Mouse (Mus musculus) cerebellum, postnatal 14 days (tissue): ENCODE results near the gene 1700015G11Rik.

Experiments used
- DNase-seq, 2 experiments: peaks; one replicate each; pipeline ENCODE4 v3.0.0; 2021; ENCODE audit warnings: mixed read lengths in 2 of 2

1700015G11Rik gene

GRCm38 (mm10) chr7:52015628-52016027 lies at the start of gene 1700015G11Rik:
Gene 1700015G11Rik, minus strand, starts transcription at chr7:52015728.
- no peak for DNase-seq

GRCm38 (mm10) chr7:52056954-52057353 lies 41.4 kb upstream of the 1700015G11Rik start:
- no peak for DNase-seq

GRCm38 (mm10) chr7:52056274-52056673 lies 40.7 kb upstream of the 1700015G11Rik start:
- no peak for DNase-seq

GRCm38 (mm10) chr7:52055831-52056230 lies 40.3 kb upstream of the 1700015G11Rik start:
- DNase-seq: no peak

- peak; percentile 68 to 71 for DNase-seq
These were observed 22.4 kb upstream of the 1700015G11Rik start for GRCm38 (mm10) chr7:52037600-52038582.

GRCm38 (mm10) chr7:52024050-52024626 lies 8.6 kb upstream of the 1700015G11Rik start:
- DNase-seq: no peak

GRCm38 (mm10) chr7:52022039-52022438 lies 6.5 kb upstream of the 1700015G11Rik start:
- DNase-seq: no peak

GRCm38 (mm10) chr7:52015180-52015579 lies 348 bp downstream of the 1700015G11Rik start:
- no peak for DNase-seq

- DNase-seq: no peak
These were observed 2.1 kb downstream of the 1700015G11Rik start for GRCm38 (mm10) chr7:52013457-52013856.

- DNase-seq: peak in 1 of 2 experiments; percentile 7
These were observed 8.4 kb downstream of the 1700015G11Rik start for GRCm38 (mm10) chr7:52007138-52007537.

- DNase-seq: no peak
These were observed 9.3 kb downstream of the 1700015G11Rik start for GRCm38 (mm10) chr7:52006296-52006630.

- peak; percentile 96 for DNase-seq
These were observed 9.8 kb downstream of the 1700015G11Rik start, which contains the start of gene Svip for GRCm38 (mm10) chr7:52005511-52006295. Gene Svip, minus strand, starts transcription at chr7:52006018.

GRCm38 (mm10) chr7:51991020-51991419 lies 24.5 kb downstream of the 1700015G11Rik start:
- no peak for DNase-seq

GRCm38 (mm10) chr7:51986909-51987308 lies 28.6 kb downstream of the 1700015G11Rik start:
- no peak for DNase-seq

- no peak for DNase-seq
These were observed 29.8 kb downstream of the 1700015G11Rik start for GRCm38 (mm10) chr7:51985763-51986162.

GRCm38 (mm10) chr7:51982303-51982702 lies 33.2 kb downstream of the 1700015G11Rik start:
- no peak for DNase-seq

GRCm38 (mm10) chr7:51979271-51979670 lies 36.3 kb downstream of the 1700015G11Rik start:
- peak; percentile 31 to 52 for DNase-seq

GRCm38 (mm10) chr7:51975181-51975580 lies 40.3 kb downstream of the 1700015G11Rik start:
- DNase-seq: no peak

- DNase-seq: no peak
These were observed 42.0 kb downstream of the 1700015G11Rik start for GRCm38 (mm10) chr7:51973526-51973925.

GRCm38 (mm10) chr7:51973091-51973490 lies 42.4 kb downstream of the 1700015G11Rik start:
- peak; percentile 19 for DNase-seq

GRCm38 (mm10) chr7:51972252-51972855 lies 43.2 kb downstream of the 1700015G11Rik start:
- DNase-seq: peak; percentile 75 to 78

GRCm38 (mm10) chr7:51969379-51969778 lies 46.1 kb downstream of the 1700015G11Rik start:
- DNase-seq: no peak

- no peak for DNase-seq
These were observed 47.9 kb downstream of the 1700015G11Rik start for GRCm38 (mm10) chr7:51967581-51967980.
